Comparison of ENCODE assay signal across 9 mouse cellular contexts in the genomic region with DNA sequence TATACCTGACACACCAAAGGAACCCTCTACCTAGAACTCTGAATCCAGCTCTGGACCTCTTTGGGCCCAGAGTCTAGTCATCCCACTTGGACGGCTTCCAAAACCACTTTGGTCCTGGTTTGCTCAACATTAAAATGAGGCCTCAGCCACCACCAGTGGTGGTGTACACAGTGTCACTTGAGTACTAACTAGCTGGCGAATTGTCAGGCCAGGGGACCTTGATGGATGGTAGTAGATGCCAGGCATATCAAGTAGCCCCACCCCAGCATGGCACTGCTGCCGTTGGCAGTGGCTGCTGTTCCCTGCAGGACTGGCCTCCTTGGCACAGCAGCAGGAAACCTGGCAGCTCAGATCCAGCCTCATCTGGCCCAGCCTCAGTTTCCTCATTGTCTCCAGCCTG. TPM values are rescaled to one million over a fixed set of nuclear protein-coding genes. Genes with fewer than 3 reads are reported as not detected.
DNase-seq lines count a peak whose midpoint lies in the region; ATAC-seq lines count a peak whose summit lies in the region.
"Had no signal": no experiment of that assay in that cellular context is flagged by ENCODE, and none has a peak within 500 bp of the region (broad histone marks: within the 10 kb centered on the region; RNA-seq: fewer than 3 reads in every experiment).

No protein-coding gene starts in this region.

- H3K4me3 ChIP-seq in forebrain, embryonic 14.5 days (ENCODE audit: low read depth, low read length), result no peak overlapping the region
- H3K4me3 ChIP-seq in forebrain, embryonic 13.5 days, result no peak overlapping the region
- no peak overlapping the region for H3K4me3 ChIP-seq in limb, embryonic 12.5 days (replicated peaks)
- H3K4me3 ChIP-seq in limb, embryonic 10.5 days, result no peak overlapping the region
- no peak overlapping the region for H3K4me3 ChIP-seq in neural tube, embryonic 15.5 days (replicated peaks)

- ATAC-seq in forebrain, embryonic 14.5 days, result no peak
- no peak for ATAC-seq in forebrain, embryonic 13.5 days
- ATAC-seq in limb, embryonic 12.5 days (ENCODE audit: insufficient number of reproducible peaks, insufficient read depth, low FRiP score, low TSS enrichment, low read depth), result no peak
- ATAC-seq in neural tube, embryonic 15.5 days (ENCODE audit: low FRiP score), result peak; percentile 62

- peak; percentile 24 for DNase-seq in forebrain, embryonic 14.5 days (ENCODE audit: low spot score)
- DNase-seq in limb, embryonic 10.5 days (ENCODE audit: low spot score), result no peak
- peak; percentile 67 for DNase-seq in gastrocnemius, postnatal 25 days
- no peak for DNase-seq in thymus, postnatal 14 days
- DNase-seq in urinary bladder, postnatal 36 days (ENCODE audit: low spot score in 2 of 2), result no peak

- H3K27ac ChIP-seq in forebrain, embryonic 14.5 days (ENCODE audit: low read depth, low read length), result no peak overlapping the region
- no peak overlapping the region for H3K27ac ChIP-seq in forebrain, embryonic 13.5 days
- H3K27ac ChIP-seq in limb, embryonic 12.5 days, result no peak overlapping the region
- no peak overlapping the region for H3K27ac ChIP-seq in limb, embryonic 10.5 days
- no peak overlapping the region for H3K27ac ChIP-seq in neural tube, embryonic 15.5 days (replicated peaks)

- no peaks in the 10 kb centered on the region for H3K27me3 ChIP-seq in forebrain, embryonic 14.5 days (replicated peaks; ENCODE audit: control insufficient read depth, insufficient read depth, low read length)
- no peaks in the 10 kb centered on the region for H3K27me3 ChIP-seq in forebrain, embryonic 13.5 days
- no peaks in the 10 kb centered on the region for H3K27me3 ChIP-seq in limb, embryonic 12.5 days
- H3K27me3 ChIP-seq in limb, embryonic 10.5 days (ENCODE audit: low read depth, poor library complexity, severe bottlenecking), result no peaks in the 10 kb centered on the region
- no peaks in the 10 kb centered on the region; the same call in 1 of the 2 replicates for H3K27me3 ChIP-seq in neural tube, embryonic 15.5 days (replicated peaks)

- H3K4me1 ChIP-seq in forebrain, embryonic 14.5 days (ENCODE audit: control insufficient read depth, insufficient read depth, low read length), result no peaks in the 10 kb centered on the region
- no peaks in the 10 kb centered on the region for H3K4me1 ChIP-seq in forebrain, embryonic 13.5 days
- H3K4me1 ChIP-seq in limb, embryonic 12.5 days (replicated peaks), result peaks cover 6% of the 10 kb centered on the region; the same call in 1 of the 2 replicates
- H3K4me1 ChIP-seq in limb, embryonic 10.5 days, result peaks cover 3% of the 10 kb centered on the region; the same call in 1 of the 2 replicates
- 0 out of 2 replicates have a peak, but pooled peaks cover 7% of the 10 kb centered on the region for H3K4me1 ChIP-seq in neural tube, embryonic 15.5 days

- no peaks in the 10 kb centered on the region for H3K36me3 ChIP-seq in forebrain, embryonic 14.5 days (ENCODE audit: control insufficient read depth, insufficient read depth, low read length)
- H3K36me3 ChIP-seq in forebrain, embryonic 13.5 days (ENCODE audit: poor library complexity, severe bottlenecking), result no peaks in the 10 kb centered on the region
- no peaks in the 10 kb centered on the region for H3K36me3 ChIP-seq in limb, embryonic 12.5 days
- H3K36me3 ChIP-seq in limb, embryonic 10.5 days, result no peaks in the 10 kb centered on the region
- H3K36me3 ChIP-seq in neural tube, embryonic 15.5 days, result no peaks in the 10 kb centered on the region

- 54% methylated on average over 3 of the region's 3 CpGs for WGBS in forebrain, embryonic 14.5 days
- 70% methylated on average over 3 of the region's 3 CpGs for WGBS in forebrain, embryonic 13.5 days
- 85% methylated on average over 3 of the region's 3 CpGs for WGBS in limb, embryonic 12.5 days
- WGBS in limb, embryonic 10.5 days, result 81% methylated on average over 3 of the region's 3 CpGs
- WGBS in neural tube, embryonic 15.5 days, result 70% methylated on average over 3 of the region's 3 CpGs

- H3K9me3 ChIP-seq in forebrain, embryonic 14.5 days (replicated peaks; ENCODE audit: control insufficient read depth, low read length), result no peaks in the 10 kb centered on the region
- no peaks in the 10 kb centered on the region for H3K9me3 ChIP-seq in forebrain, embryonic 13.5 days (replicated peaks)
- no peaks in the 10 kb centered on the region for H3K9me3 ChIP-seq in limb, embryonic 12.5 days
- no peaks in the 10 kb centered on the region for H3K9me3 ChIP-seq in limb, embryonic 10.5 days (replicated peaks)
- H3K9me3 ChIP-seq in neural tube, embryonic 15.5 days (replicated peaks), result no peaks in the 10 kb centered on the region

- no peak overlapping the region for H3K4me2 ChIP-seq in forebrain, embryonic 14.5 days (ENCODE audit: low read length)
- H3K4me2 ChIP-seq in forebrain, embryonic 13.5 days, result no peak overlapping the region
- H3K4me2 ChIP-seq in limb, embryonic 12.5 days, result no peak overlapping the region
- no peak overlapping the region for H3K4me2 ChIP-seq in neural tube, embryonic 15.5 days

- H3K9ac ChIP-seq in forebrain, embryonic 14.5 days (ENCODE audit: low read length), result no peak overlapping the region
- H3K9ac ChIP-seq in forebrain, embryonic 13.5 days, result no peak overlapping the region
- H3K9ac ChIP-seq in limb, embryonic 12.5 days (replicated peaks), result 0 out of 2 replicates have a peak overlapping the region, but pooled peaks have one; percentile 9
- H3K9ac ChIP-seq in neural tube, embryonic 15.5 days (replicated peaks), result no peak overlapping the region

RNA-seq across cellular contexts. Expression of gene Ampd3, which starts 36.3 kb away (rescaled TPM):
- 3.6 and 4.9 TPM in 2 replicates for polyA plus RNA-seq in forebrain, embryonic 14.5 days (2014; fragmentation: Nextera tagmentation; extraction: Ambion mirVana)
- 1.5 TPM in 2 replicates for polyA plus RNA-seq in forebrain, embryonic 13.5 days (2015; fragmentation: Nextera tagmentation; extraction: Ambion mirVana)
- polyA plus RNA-seq in limb, embryonic 12.5 days (2016; fragmentation: Nextera tagmentation; extraction: Ambion mirVana), result 1.4 and 2.4 TPM in 2 replicates
- 1.0 and 1.9 TPM in 2 replicates for polyA plus RNA-seq in limb, embryonic 10.5 days (2016; fragmentation: Nextera tagmentation; extraction: Ambion mirVana)
- total RNA-seq in gastrocnemius, postnatal 25 days (2021), result 1 to 10 TPM; 3.9 to 9.1 TPM
- polyA plus RNA-seq in neural tube, embryonic 15.5 days (2015; fragmentation: Nextera tagmentation; extraction: Ambion mirVana), result 12.0 and 12.6 TPM in 2 replicates

RNA-seq across cellular contexts. Expression of gene Rnf141, which starts 40.0 kb away (rescaled TPM):
- polyA plus RNA-seq in forebrain, embryonic 14.5 days (2014; fragmentation: Nextera tagmentation; extraction: Ambion mirVana), result 36.8 and 38.0 TPM in 2 replicates
- 28.8 TPM in 2 replicates for polyA plus RNA-seq in forebrain, embryonic 13.5 days (2015; fragmentation: Nextera tagmentation; extraction: Ambion mirVana)
- 17.6 and 20.5 TPM in 2 replicates for polyA plus RNA-seq in limb, embryonic 12.5 days (2016; fragmentation: Nextera tagmentation; extraction: Ambion mirVana)
- polyA plus RNA-seq in limb, embryonic 10.5 days (2016; fragmentation: Nextera tagmentation; extraction: Ambion mirVana), result 16.8 and 18.3 TPM in 2 replicates
- 10 to 100 TPM; 16.8 to 18.6 TPM for total RNA-seq in gastrocnemius, postnatal 25 days (2021)
- polyA plus RNA-seq in neural tube, embryonic 15.5 days (2015; fragmentation: Nextera tagmentation; extraction: Ambion mirVana), result 35.2 and 35.8 TPM in 2 replicates

RNA-seq across cellular contexts. Expression of gene Lyve1, which starts 58.8 kb away (rescaled TPM):
- 5.7 and 6.7 TPM in 2 replicates for polyA plus RNA-seq in forebrain, embryonic 14.5 days (2014; fragmentation: Nextera tagmentation; extraction: Ambion mirVana)
- 2.5 and 2.9 TPM in 2 replicates for polyA plus RNA-seq in forebrain, embryonic 13.5 days (2015; fragmentation: Nextera tagmentation; extraction: Ambion mirVana)
- 0.14 and 1.1 TPM in 2 replicates for polyA plus RNA-seq in limb, embryonic 12.5 days (2016; fragmentation: Nextera tagmentation; extraction: Ambion mirVana)
- polyA plus RNA-seq in limb, embryonic 10.5 days (2016; fragmentation: Nextera tagmentation; extraction: Ambion mirVana), result 0.18 and 0.30 TPM in 2 replicates
- 1 to 10 TPM; 5.8 to 9.3 TPM for total RNA-seq in gastrocnemius, postnatal 25 days (2021)
- 5.7 and 6.7 TPM in 2 replicates for polyA plus RNA-seq in neural tube, embryonic 15.5 days (2015; fragmentation: Nextera tagmentation; extraction: Ambion mirVana)
- total RNA-seq: CH12.LX had no signal

Comparison
In these comparisons a context has a peak if more than half of its experiments do, and no peak if none do; other contexts are left out.
1. DNase-seq: peak in forebrain, embryonic 14.5 days (single experiment) and gastrocnemius, postnatal 25 days (single experiment); none in limb, embryonic 10.5 days (single experiment), thymus, postnatal 14 days (single experiment) and urinary bladder, postnatal 36 days (0 of 2).